Mouse (Mus musculus) erythroblast, embryonic 14.5 days (primary cell): Measurements from ENCODE around the gene Akap6.

ENCODE experiments used
- GATA1 ChIP-seq: IDR thresholded peaks from 2 replicates; pipeline ENCODE4 v1.6.1; 2012; ENCODE audit warnings: low read length, inconsistent platforms, mixed read lengths
- TAL1 ChIP-seq: IDR thresholded peaks from 3 replicates; pipeline ENCODE4 v1.6.1; 2012; ENCODE audit warnings: low read length, inconsistent platforms, mixed read lengths

DNA sequence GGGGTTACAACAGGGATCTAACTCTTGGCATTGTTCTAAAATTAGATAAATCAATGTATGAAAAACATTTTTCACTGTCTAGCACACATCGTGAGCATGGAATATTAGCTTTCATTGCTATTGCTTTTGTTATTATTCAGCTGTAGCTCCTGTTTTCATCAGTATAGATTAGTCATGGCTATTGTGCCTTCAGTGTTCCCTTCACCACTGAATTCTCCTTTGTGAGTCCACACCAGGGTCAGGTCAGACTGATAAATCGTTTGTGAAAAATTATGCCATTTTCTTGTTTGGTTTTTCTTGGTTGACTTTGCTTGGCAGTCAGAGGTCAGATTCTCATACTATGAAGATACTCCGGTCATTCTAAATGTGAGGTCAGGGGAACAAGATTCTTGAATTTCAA is 70.4 kb downstream of the Akap6 start:
- TF ChIP-seq TAL1 (no peak), GATA1 (no peak)
